Mouse (Mus musculus) naive thymus-derived CD4-positive, alpha-beta T cell, adult 2 months (primary cell): ENCODE results near the gene Lrch3.
A peak's percentile ranks its signal among the peaks of the same experiment; 100 is the strongest.
"Not testable (repeated sequence)": the region's sequence is repeated elsewhere in the genome, so short reads cannot be mapped to it uniquely, and the experiment has no call there.

Source experiments
- DNase-seq: peaks from one replicate; pipeline ENCODE4 v3.0.0-alpha.2; 2011; ENCODE audit warnings: low read depth

Lrch3 gene

DNA sequence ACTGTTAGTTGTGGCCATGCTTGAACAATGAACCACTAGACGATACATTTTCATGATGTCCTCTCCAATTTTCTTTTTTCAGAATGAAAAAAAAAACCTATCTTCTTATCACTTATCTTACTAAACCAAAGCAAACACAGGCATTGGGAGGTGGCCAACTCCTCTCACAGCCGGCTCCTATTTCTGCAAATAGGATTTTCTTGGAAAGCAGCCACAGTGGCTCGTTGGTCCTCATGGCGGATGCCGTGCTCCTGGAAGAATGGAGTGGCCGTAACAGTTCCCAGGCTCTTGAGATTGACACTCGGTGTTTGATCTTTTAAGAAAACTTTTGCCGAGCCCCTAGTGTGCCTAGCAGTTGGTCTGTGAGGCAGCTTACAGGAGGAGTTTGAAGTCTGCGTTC is 91.3 kb downstream of the Lrch3 start:
- no peak for DNase-seq

- DNase-seq, result no peak
These were observed 93.0 kb downstream of the Lrch3 start for GRCm38 (mm10) chr16:33006888-33007287.

DNA sequence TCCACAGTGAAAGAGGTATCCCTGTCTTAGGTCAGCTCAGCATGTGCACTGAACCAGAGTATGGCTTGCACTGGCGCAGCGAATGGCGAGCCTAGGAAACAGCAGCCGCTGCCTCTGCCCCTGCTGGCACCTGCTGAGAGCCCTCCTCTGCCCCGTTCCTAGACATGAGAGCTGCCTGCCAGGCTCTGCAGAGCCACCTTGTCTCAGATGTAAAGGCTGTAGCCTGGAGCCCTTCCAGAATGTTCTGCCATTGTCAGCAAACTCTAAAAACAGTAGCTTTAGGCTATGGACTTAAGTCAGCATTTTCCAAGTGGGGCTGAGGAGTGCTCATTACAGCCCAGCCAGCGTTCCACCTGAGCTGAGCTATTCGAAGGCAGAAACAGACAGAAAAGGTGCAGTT is 93.5 kb downstream of the Lrch3 start:
- no peak for DNase-seq

- no peak for DNase-seq
These were observed 96.3 kb downstream of the Lrch3 start for GRCm38 (mm10) chr16:33010166-33010565.

DNA sequence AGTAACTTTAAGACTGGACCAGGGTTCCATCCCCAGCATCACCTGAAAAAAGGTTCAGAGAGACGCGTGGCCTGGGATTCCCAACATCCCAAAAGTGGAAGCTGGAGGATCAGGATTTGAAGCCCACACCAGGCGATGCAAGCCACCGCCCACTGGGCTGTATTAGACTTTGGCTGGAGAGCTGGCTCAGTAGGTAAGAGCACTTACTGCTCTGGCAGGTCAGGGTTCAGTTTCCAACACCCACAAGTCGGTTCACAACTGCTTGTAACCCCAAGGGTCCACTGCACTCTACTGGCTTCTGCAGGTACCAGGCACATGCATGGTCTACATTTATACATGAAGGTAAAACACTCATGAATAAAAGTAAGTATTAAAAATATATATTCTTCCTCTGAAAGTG is 99.9 kb downstream of the Lrch3 start:
- no peak for DNase-seq

- DNase-seq, result no peak
These were observed 101.0 kb downstream of the Lrch3 start for GRCm38 (mm10) chr16:33014921-33015320.

DNA sequence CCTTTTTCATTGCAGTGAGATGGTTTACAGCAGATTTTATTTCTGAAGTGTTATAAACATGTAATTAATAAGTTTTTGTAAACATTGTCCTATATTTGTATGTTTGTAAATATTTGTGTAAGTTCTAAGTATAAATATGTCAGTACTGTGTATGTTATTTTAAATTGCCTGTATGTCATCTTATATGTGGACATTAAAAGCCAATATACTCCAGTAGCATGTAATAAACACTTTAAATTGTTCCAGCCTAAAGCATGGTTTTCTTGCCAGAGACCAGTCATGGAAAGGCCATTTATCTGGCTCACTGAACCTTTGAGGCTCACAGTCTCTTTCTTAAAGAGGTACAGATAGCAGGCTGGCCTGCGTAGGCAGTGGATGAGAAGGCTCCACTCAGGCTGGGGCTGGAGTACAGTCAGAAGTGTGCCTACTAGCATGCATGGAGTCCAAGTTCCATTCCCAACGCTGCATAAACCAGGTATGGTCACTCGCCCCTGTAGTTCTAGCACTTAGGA is 101.6 kb downstream of the Lrch3 start:
- DNase-seq, result no peak

DNA sequence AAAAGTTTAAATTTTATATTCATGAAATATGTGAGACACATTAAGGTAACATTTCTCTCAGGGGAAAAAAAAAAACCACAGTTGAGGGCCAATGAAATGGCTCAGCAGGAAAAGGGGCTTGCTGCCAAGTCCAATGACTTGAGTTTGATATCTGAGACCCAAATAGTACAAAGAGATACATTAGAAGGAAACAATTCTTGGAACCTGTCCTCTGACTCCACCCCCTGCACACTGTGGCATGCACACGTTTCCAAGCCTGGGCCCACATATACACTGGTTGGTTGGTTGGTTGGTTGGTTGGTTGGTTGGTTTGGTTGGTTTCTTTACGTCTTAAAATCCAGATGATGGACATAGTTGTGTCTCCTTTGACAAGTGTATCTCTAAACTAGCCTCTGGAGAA is 102.1 kb downstream of the Lrch3 start:
- no peak for DNase-seq

DNA sequence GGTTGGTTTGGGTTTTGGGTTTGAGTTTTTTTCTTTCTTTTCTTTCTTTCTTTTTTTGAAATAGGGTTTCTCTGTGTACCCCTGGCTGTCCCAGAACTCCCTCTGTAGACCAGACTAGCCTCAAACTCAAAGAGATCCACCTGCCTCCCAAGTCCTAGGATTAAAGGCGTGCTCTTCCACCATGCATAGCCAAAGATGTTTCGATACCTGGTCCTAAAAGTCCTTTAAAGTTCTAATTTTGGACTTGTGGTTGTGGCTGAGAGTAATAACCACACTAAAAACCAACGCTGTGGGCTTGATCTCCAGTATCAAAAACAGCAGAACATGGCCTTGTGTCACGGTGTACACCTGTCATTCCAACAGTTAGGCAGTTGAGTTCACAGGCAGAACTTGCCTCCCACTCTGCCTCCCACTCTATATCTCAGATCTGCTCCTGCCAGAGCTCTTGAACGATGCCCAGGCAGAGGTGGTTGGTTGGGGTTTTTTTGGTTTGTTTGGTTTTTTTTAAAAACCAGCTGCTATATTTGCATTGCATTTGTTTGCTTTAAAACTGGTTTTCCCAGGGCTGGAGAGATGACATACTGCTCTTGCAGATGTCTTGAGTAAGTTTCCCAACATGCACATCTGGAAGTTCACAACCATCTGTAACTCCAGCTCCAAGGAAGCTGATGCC is 103.9 kb downstream of the Lrch3 start:
- no peak for DNase-seq

GRCm38 (mm10) chr16:33019117-33019770 is 105.3 kb downstream of the Lrch3 start:
- no peak for DNase-seq

DNA sequence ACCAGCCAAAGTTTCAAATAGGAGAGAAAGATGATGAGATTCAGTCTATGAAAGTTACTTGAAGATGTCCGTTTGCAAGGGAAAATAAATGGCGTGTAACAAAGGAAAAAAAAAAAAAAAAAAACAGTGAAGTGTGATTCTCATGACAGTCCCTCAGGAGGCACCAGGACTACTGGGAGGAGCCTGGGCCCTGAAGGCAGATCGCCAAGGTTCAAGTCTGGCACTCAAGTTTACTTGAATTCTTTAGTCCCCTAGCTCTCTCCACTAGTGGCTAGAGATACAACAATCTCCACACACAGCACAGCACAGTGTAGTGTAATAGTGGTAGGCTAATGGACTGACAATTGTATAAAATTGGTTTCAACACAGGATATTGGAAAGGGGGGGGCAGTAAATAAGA is 107.5 kb downstream of the Lrch3 start:
- DNase-seq, result no peak

GRCm38 (mm10) chr16:33023750-33024149 is 109.8 kb downstream of the Lrch3 start:
- DNase-seq, result peak; percentile 89

GRCm38 (mm10) chr16:33024456-33025104 is 110.7 kb downstream of the Lrch3 start:
- peak; percentile 18 for DNase-seq

DNA sequence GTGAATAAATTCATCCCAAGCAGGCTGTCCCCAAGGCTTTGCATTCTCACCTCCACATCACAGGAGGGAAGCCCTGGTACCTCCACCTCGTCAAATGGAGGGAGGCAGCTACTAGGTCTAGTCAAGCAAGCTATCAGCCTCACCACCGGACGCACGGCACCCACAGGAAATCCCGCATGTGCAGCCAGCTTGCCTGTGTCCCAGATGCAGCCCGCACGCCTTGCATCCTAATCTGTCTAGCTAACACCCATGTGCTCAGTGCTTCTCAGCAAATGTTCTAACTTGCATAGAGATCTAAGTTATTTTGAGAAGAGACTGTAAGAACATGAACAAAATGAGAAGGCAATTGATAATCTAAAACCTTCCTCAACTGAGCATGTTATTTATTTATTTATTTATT is 112.5 kb downstream of the Lrch3 start:
- peak; percentile 19 for DNase-seq

DNA sequence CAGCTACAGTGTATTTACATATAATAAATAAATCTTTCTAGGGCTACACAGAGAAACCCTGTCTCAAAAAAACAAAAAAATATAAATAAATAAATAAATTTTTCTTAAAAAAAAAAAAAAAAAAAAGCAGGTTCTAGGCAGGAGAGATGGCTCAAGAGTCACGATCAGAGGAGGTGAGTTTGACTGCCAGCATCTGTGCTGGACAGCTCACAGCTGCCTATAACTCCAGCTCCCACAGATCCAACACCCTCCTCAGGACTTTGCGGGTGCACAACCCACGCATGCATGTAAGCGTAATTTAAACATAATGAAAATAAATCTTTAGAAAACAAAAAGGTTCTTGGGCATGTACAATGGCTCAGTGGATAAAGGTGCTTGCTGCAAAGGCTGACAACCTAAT is 122.1 kb downstream of the Lrch3 start:
- DNase-seq, result no peak

DNA sequence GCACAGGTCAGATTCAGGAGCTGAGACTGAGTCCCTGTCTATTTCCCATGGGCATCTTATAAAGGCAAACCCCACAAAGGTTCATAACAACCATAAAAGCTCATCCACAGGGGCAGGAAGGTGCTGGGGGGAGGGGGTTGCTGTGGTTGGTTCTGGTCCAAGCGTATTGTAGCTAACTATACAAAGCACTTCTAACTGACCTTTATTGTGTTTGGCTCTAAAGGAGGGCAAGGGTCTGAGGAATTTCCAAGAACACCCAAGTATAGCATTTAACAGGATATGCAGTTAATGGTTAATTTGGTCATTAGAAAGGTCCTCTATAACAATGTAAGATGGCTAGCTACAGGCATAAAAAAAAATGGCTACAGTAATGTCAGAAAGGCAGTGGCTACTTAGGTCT is 128.8 kb downstream of the Lrch3 start:
- DNase-seq, result no peak

DNA sequence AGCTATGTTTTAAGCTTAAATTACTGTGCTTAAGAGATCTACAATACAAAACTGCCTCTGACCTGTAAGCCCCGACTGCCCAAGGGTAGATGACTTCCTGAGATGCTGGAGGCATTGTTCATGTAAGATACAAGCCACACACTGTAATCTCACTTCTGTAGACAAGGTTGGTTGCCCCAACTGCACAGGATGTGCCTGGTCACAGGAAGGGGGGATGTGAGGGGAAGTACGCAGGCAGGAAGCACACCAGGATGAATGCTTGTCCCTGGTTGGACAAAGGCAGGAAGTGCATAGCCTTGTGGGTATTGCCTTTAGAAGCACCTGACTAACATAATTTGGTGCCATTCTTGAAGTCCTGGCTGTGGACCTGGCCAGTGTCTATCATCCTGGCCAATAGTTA is 129.4 kb downstream of the Lrch3 start:
- peak; percentile 30 for DNase-seq

DNA sequence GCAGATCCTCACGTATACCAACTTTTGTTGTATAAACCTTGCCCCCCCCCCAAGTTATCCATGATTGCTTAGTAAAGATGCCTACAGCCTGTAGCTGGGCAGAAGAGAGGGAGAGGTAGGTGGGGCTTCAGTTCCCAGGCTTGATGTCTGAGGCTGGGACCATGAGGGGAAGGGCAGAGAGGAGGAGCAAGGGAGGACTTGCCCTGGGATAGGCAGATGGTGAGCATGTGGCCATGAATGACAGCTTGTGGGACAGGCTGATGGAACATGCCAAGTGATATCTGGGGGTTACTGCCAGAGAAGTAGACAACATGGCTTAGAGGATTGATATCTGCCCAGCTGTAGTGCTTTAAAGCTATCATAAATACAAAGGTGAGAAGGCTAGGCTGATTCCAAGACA is 134.1 kb downstream of the Lrch3 start:
- DNase-seq, result no peak

- DNase-seq, result no peak
These were observed 134.8 kb downstream of the Lrch3 start for GRCm38 (mm10) chr16:33048686-33049085.

GRCm38 (mm10) chr16:33049809-33050208 is 135.9 kb downstream of the Lrch3 start:
- DNase-seq, result no peak

DNA sequence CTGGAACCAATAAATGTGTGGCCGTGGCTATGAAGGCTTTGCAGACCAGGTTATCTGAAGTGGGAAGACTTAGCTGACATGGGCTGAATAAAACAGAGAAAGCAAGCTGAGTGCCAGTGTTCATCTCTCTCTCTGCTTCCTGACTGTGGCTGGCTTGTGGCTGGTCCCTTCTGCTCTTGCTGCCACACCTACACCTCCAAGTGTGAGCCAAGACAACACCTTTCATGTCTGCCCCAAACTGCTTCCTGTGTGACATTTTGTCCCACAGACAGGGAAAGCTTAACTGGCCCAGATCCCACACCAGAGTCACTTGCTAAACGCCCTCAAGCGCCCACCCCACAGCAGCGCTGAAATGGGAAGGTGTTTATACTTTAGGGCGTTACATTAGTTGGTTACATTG is 139.2 kb downstream of the Lrch3 start:
- peak; percentile 39 for DNase-seq

DNA sequence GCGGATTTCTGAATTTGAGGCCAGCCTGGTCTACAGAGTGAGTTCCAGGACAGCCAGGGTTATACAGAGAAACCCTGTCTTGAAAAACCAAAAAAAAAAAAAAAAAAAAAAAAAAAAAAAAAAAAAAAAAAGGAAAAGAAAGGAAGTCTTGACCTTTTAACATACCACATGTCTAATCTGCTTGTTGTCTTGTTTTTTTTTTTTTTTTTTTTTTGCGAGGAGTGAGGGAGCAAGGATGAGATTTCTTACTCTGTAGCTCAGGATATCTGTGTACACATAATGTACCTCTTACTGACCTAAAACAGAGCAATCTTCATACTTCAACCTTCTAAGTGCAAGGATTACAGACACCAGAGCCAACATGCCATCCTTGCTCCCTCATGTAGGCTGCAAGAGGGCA is 141.0 kb downstream of the Lrch3 start:
- DNase-seq, result not testable (repeated sequence)

GRCm38 (mm10) chr16:33055655-33056054 is 141.8 kb downstream of the Lrch3 start:
- DNase-seq, result no peak
